Mouse (Mus musculus) cortical plate, adult 2 months (tissue): ENCODE measurements at regions not wholly inside any gene's neighbourhood (a gene's known extent, or its start where the extent isn't known, plus 50 kb on each side); places are given as distances from the start of the nearest gene placed in this dataset.

ENCODE experiments used
- CTCF ChIP-seq: fragments of 200-500 bp; IDR thresholded peaks from 2 replicates; pipeline ENCODE4 v1.5.1; 2011; ENCODE audit warnings: mild to moderate bottlenecking, control low read depth, low read length; ENCODE audit not compliant: insufficient read depth; ENCODE audit errors: extremely low read depth
- POLR2A ChIP-seq: fragments of 200-500 bp; IDR thresholded peaks from 2 replicates; pipeline ENCODE4 v1.6.1; 2011; ENCODE audit warnings: mild to moderate bottlenecking, low read length, control low read depth; ENCODE audit not compliant: insufficient read depth; ENCODE audit errors: extremely low read depth

DNA sequence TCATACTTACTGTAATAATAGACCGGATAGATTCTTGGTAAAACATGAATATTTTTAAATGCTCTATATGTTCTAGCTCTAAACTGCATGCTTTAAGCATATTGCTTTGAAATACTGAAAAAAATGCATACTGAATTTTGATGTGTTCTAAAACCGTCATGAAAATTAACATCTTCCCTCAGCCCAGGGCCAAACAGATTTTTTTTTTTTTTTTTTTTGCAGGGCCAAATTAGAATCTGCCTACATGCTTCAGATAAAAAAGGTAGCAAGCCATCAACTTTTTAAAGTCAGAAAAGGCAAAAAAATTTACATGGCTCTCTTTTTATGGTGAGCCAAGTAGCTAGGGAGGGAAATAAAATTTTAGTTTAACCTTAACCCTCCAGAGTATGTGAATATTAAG, 692.7 kb upstream of the Nr2f1 start:
- TF ChIP-seq POLR2A (no peak), CTCF (no peak)
